Mouse (Mus musculus) G1E-ER4 (cell line): ENCODE measurements around the gene Dnah11. TPM values are rescaled to one million over a fixed set of nuclear protein-coding genes. Genes with fewer than 3 reads are reported as not detected.

ENCODE experiments used
- GATA1 ChIP-seq: IDR thresholded peaks from one replicate; pipeline ENCODE4 v1.8.0; 2012; ENCODE audit warnings: low read length, inconsistent platforms
- polyA plus RNA-seq: library from polyadenylated mRNA; stranded (reverse); fragments of >175 nt; gene quantifications from 2 replicates; pipeline ENCODE4 v1.2.3, GENCODE M21; 2012

The Dnah11 gene
- polyA plus RNA-seq, 1 experiment: not detected

- TF ChIP-seq GATA1: no peak
Measured at GRCm38 (mm10) chr12:118112599-118112998, 86.2 kb downstream of the Dnah11 start.

DNA sequence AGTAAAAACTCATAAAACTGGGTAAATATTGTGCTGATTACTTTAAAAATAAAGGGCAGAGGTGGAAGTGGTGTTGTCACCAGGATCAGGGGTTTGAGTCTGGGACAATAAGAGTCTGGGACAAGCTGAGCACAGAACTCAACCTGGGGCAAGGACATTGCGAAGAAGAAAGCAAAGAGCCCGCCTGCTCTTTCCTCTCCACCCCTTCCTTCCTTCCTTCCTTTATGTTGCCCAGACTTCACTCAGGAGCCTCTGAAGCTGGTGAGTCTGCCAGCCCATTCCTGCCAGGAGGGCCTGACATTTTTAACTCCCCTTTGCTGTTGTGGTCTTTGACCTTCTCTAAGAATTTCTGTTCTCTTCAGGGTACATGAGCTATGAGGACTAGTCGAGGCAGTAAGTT lies 86.9 kb downstream of the Dnah11 start:
- TF ChIP-seq GATA1: no peak

DNA sequence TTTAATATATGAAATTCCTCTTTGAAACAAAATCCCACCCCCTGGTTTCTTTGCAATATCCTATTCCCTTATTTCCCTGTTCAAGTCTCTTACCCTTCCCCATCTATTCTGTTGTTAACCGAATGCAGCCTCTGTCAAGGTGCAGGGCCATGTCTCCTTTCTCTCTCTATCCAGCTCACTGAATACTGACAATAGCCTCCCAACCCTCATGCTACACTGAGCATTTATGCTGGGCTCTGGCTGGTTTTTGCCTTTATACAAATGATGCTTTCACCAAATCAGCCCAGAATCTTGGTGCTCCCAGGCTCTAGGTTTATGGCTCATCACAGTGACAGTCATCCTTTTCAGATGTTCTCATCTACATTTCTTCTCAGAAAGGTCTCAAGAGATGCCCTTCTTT lies 91.1 kb downstream of the Dnah11 start:
- TF ChIP-seq GATA1: no peak

DNA sequence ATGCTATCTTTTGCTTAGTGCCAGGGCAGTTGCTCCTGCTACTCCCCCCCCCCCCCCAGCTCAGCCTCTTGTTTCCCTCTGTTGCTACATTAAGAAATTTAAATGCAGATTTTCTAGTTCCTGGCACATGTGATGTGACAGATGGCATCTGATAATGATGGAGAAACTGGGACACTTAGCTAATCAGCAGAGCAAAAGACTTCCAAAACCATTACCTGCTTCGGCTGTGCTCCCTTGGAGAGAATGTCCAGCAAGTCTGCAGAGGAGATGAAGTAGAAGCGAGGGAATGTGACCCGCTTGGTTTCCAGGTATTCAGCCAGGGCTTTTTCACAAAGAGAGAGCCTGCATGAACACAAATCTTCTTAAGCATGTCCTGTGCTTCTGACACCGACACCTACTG lies 94.3 kb downstream of the Dnah11 start:
- no peak for TF ChIP-seq GATA1

DNA sequence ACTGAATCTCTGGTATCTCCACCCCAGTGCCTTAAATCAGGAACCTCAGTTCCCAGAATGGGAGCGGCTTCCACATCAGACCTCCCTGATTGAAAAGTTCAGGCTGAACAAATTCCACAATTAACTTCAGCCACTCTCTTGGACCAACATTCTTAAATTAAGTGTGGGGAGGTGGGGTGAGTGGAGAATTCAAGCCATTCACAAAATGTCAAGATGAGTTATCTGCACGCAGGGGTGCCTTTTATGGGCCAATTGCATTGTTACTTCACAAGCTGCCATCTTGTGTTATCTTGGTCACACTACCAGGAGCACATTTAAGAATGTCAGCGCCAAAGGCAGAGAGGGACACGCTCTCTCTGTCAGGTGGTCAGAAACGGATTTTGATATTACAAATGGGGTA lies 99.1 kb downstream of the Dnah11 start:
- TF ChIP-seq GATA1: no peak

- TF ChIP-seq GATA1: no peak
Measured at GRCm38 (mm10) chr12:118098257-118098656, 100.6 kb downstream of the Dnah11 start.

GRCm38 (mm10) chr12:118094946-118095345 lies 103.9 kb downstream of the Dnah11 start:
- no peak for TF ChIP-seq GATA1

DNA sequence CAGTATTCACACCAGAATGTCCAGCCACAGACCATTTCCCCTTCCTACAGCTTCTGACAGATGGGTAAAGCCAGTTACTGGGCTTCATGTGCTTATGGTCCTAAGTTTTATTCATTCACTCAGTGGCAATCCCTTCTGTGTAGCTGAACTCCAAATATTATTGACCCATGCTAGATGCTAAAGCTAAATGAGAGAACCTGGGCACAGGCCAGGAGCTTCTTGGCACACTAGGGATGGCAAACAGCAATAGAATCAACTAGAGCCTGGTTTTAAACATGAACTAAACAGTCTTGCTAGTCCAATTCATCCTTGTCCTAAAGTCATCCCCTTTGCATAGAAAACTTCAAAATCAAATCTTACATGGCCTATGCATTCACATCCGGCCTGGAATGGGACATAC lies 113.6 kb downstream of the Dnah11 start:
- TF ChIP-seq GATA1: no peak

- TF ChIP-seq GATA1: no peak
Measured at GRCm38 (mm10) chr12:118084806-118085205, 114.0 kb downstream of the Dnah11 start.

- no peak for TF ChIP-seq GATA1
Measured at GRCm38 (mm10) chr12:118084134-118084533, 114.7 kb downstream of the Dnah11 start.

GRCm38 (mm10) chr12:118080441-118080840 lies 118.4 kb downstream of the Dnah11 start:
- TF ChIP-seq GATA1: no peak

DNA sequence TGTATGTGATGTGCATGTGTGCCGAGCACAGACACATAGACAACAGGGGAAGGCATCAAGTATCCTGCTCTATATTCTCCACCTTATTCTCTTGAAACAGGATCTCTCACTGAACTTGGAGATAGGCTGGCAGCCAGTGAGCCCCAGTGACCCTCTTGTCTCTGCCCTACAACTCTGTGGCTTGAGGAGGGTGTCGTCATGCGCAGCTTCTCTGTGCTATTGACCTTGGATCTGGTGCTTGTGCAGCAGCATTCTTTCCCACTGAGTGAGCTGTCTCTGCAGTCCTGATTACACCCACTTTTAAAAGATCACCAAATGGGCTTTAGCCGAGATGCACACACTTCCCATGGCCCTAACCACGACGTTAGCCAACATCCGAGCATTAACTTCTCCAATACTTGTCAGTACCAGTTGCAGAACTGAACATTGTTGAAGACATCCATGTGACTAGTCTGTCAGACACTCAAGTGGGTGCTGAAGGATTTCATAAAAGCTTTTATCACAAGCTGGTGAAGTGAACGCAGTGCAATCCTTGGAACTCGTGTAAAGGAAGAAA lies 120.3 kb downstream of the Dnah11 start:
- TF ChIP-seq GATA1: no peak

DNA sequence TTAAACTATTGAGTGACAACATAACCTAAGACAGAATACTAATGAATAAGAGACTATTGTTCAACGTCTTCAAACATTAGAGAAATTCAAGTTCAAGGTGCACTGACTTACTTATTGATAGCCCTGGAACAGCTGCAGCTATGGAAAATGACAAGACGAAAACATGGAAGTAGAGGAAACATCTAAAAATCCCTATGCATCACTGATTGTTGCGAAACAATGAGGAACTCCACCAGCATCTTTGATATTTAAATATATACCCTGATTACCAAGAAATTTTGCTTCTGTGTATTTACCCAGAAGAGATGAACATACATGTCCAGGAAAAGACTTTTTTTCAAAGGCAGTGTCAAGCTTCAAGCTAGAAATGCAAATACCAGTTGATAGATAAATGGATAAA lies 122.0 kb downstream of the Dnah11 start:
- no peak for TF ChIP-seq GATA1

- TF ChIP-seq GATA1: no peak
Measured at GRCm38 (mm10) chr12:118072181-118072872, 126.5 kb downstream of the Dnah11 start.

- no peak for TF ChIP-seq GATA1
Measured at GRCm38 (mm10) chr12:118071667-118072066, 127.2 kb downstream of the Dnah11 start.

- TF ChIP-seq GATA1: no peak
Measured at GRCm38 (mm10) chr12:118068785-118069184, 130.1 kb downstream of the Dnah11 start.

- no peak for TF ChIP-seq GATA1
Measured at GRCm38 (mm10) chr12:118062343-118062742, 136.5 kb downstream of the Dnah11 start.
